Mouse (Mus musculus) cortical plate, adult 2 months (tissue): ENCODE measurements around the gene Snx11.

ENCODE experiments used
- CTCF ChIP-seq: fragments of 200-500 bp; IDR thresholded peaks from 2 replicates; pipeline ENCODE4 v1.5.1; 2011; ENCODE audit warnings: mild to moderate bottlenecking, control low read depth, low read length; ENCODE audit not compliant: insufficient read depth; ENCODE audit errors: extremely low read depth
- POLR2A ChIP-seq: fragments of 200-500 bp; IDR thresholded peaks from 2 replicates; pipeline ENCODE4 v1.6.1; 2011; ENCODE audit warnings: mild to moderate bottlenecking, low read length, control low read depth; ENCODE audit not compliant: insufficient read depth; ENCODE audit errors: extremely low read depth

DNA sequence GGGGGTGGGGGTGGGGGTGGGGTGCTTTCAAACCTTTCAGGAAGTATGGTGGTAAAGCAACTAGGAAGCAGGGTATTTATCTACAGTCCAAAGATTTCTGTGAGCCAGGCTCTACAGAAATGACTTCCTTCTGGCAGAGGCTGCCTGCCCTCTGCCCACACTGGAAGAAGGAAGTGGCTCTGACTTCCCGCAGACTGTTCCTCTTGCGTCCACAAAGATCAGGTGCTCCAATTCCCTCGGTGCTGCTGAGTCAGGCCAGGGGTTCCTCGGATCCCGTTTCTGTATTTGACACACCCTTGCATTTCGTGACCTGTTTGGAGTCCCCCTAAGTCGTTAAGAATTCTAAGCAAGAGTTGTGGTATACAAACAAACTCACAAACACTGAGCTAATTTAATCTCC lies 11.7 kb downstream of the Snx11 start:
- TF ChIP-seq POLR2A (no peak), CTCF (no peak)
